Mouse (Mus musculus): Measurements from ENCODE around the gene Jmjd1c. TPM values are rescaled to one million over a fixed set of nuclear protein-coding genes. Genes with fewer than 3 reads are reported as not detected.

The Jmjd1c gene
- polyA plus RNA-seq, 1 experiment from 2014 or later, result 21.9 TPM

GRCm38 (mm10) chr10:67116251-67116650 is 20.3 kb downstream of the Jmjd1c start:
- Histone ChIP-seq H3K27me3 (replicated peaks; ENCODE audit: control insufficient read depth, insufficient read depth, low read length) (no peaks in the 10 kb centered on the region), H3K9me3 (ENCODE audit: control insufficient read depth, low read length) (no peaks in the 10 kb centered on the region), H3K9ac (ENCODE audit: low read depth, low read length) (no peak overlapping the region), H3K4me3 (ENCODE audit: low read length) (no peak overlapping the region), H3K4me1 (ENCODE audit: control insufficient read depth, insufficient read depth, low read length) (peaks cover 34% of the 10 kb centered on the region), H3K36me3 (ENCODE audit: control insufficient read depth, insufficient read depth, low read length) (no peaks in the 10 kb centered on the region), H3K4me2 (ENCODE audit: low read depth, low read length) (no peak overlapping the region), H3K27ac (ENCODE audit: low read length) (no peak overlapping the region)
- 66% methylated on average over 8 of the region's 8 CpGs for WGBS
- no peak for ATAC-seq

- no peak overlapping the region for H3K4me3 ChIP-seq (ENCODE audit: low read length)
- ATAC-seq, result peak; percentile 26; the same call in 1 of the 2 replicates
- H3K27me3 ChIP-seq (replicated peaks; ENCODE audit: control insufficient read depth, insufficient read depth, low read length), result no peaks in the 10 kb centered on the region
- peaks cover 28% of the 10 kb centered on the region for H3K4me1 ChIP-seq (ENCODE audit: control insufficient read depth, insufficient read depth, low read length)
- no peaks in the 10 kb centered on the region for H3K36me3 ChIP-seq (ENCODE audit: control insufficient read depth, insufficient read depth, low read length)
- no peak overlapping the region for H3K9ac ChIP-seq (ENCODE audit: low read depth, low read length)
- 58% methylated on average over 7 of the region's 7 CpGs for WGBS
- H3K27ac ChIP-seq (ENCODE audit: low read length), result no peak overlapping the region
- no peak overlapping the region for H3K4me2 ChIP-seq (ENCODE audit: low read depth, low read length)
- H3K9me3 ChIP-seq (ENCODE audit: control insufficient read depth, low read length), result no peaks in the 10 kb centered on the region
These were observed 23.4 kb downstream of the Jmjd1c start for GRCm38 (mm10) chr10:67119291-67119690.

- H3K27ac ChIP-seq (ENCODE audit: low read length), result no peak overlapping the region
- peaks cover 23% of the 10 kb centered on the region for H3K4me1 ChIP-seq (ENCODE audit: control insufficient read depth, insufficient read depth, low read length)
- 61% methylated on average over 4 of the region's 4 CpGs for WGBS
These were observed 24.3 kb downstream of the Jmjd1c start for GRCm38 (mm10) chr10:67120180-67120579.

GRCm38 (mm10) chr10:67120640-67121039 is 24.7 kb downstream of the Jmjd1c start:
- no peaks in the 10 kb centered on the region for H3K27me3 ChIP-seq (replicated peaks; ENCODE audit: control insufficient read depth, insufficient read depth, low read length)
- WGBS, result 82% methylated on average over 2 of the region's 2 CpGs
- H3K27ac ChIP-seq (ENCODE audit: low read length), result no peak overlapping the region

More at GRCm38 (mm10) chr10:67120180-67120579, 24.3 kb downstream of the Jmjd1c start:
- ATAC-seq, result no peak
- Histone ChIP-seq H3K27me3 (replicated peaks; ENCODE audit: control insufficient read depth, insufficient read depth, low read length) (no peaks in the 10 kb centered on the region), H3K4me3 (ENCODE audit: low read length) (no peak overlapping the region), H3K36me3 (ENCODE audit: control insufficient read depth, insufficient read depth, low read length) (no peaks in the 10 kb centered on the region), H3K9me3 (ENCODE audit: control insufficient read depth, low read length) (no peaks in the 10 kb centered on the region), H3K9ac (ENCODE audit: low read depth, low read length) (no peak overlapping the region), H3K4me2 (ENCODE audit: low read depth, low read length) (no peak overlapping the region)

GRCm38 (mm10) chr10:67123756-67124155 is 27.8 kb downstream of the Jmjd1c start:
- Histone ChIP-seq H3K36me3 (ENCODE audit: control insufficient read depth, insufficient read depth, low read length) (no peaks in the 10 kb centered on the region), H3K27ac (ENCODE audit: low read length) (no peak overlapping the region), H3K4me3 (ENCODE audit: low read length) (no peak overlapping the region), H3K9ac (ENCODE audit: low read depth, low read length) (no peak overlapping the region), H3K27me3 (replicated peaks; ENCODE audit: control insufficient read depth, insufficient read depth, low read length) (no peaks in the 10 kb centered on the region), H3K9me3 (ENCODE audit: control insufficient read depth, low read length) (no peaks in the 10 kb centered on the region), H3K4me2 (ENCODE audit: low read depth, low read length) (no peak overlapping the region), H3K4me1 (ENCODE audit: control insufficient read depth, insufficient read depth, low read length) (peaks cover 16% of the 10 kb centered on the region)
- 62% methylated on average over 2 of the region's 2 CpGs for WGBS
- no peak for ATAC-seq

More at GRCm38 (mm10) chr10:67120640-67121039, 24.7 kb downstream of the Jmjd1c start:
- Histone ChIP-seq H3K4me1 (ENCODE audit: control insufficient read depth, insufficient read depth, low read length) (peaks cover 21% of the 10 kb centered on the region), H3K9ac (ENCODE audit: low read depth, low read length) (no peak overlapping the region), H3K4me2 (ENCODE audit: low read depth, low read length) (no peak overlapping the region), H3K9me3 (ENCODE audit: control insufficient read depth, low read length) (no peaks in the 10 kb centered on the region), H3K4me3 (ENCODE audit: low read length) (no peak overlapping the region), H3K36me3 (ENCODE audit: control insufficient read depth, insufficient read depth, low read length) (no peaks in the 10 kb centered on the region)
- no peak for ATAC-seq

- no peak overlapping the region for H3K27ac ChIP-seq (ENCODE audit: low read length)
- no peak overlapping the region for H3K9ac ChIP-seq (ENCODE audit: low read depth, low read length)
- H3K4me1 ChIP-seq (ENCODE audit: control insufficient read depth, insufficient read depth, low read length), result peaks cover 16% of the 10 kb centered on the region
- no peak overlapping the region for H3K4me3 ChIP-seq (ENCODE audit: low read length)
- ATAC-seq, result no peak
- no peaks in the 10 kb centered on the region for H3K27me3 ChIP-seq (replicated peaks; ENCODE audit: control insufficient read depth, insufficient read depth, low read length)
- no peaks in the 10 kb centered on the region for H3K36me3 ChIP-seq (ENCODE audit: control insufficient read depth, insufficient read depth, low read length)
- WGBS, result 82% methylated on average over 4 of the region's 4 CpGs
- H3K4me2 ChIP-seq (ENCODE audit: low read depth, low read length), result no peak overlapping the region
- no peaks in the 10 kb centered on the region for H3K9me3 ChIP-seq (ENCODE audit: control insufficient read depth, low read length)
These were observed 28.2 kb downstream of the Jmjd1c start for GRCm38 (mm10) chr10:67124156-67124555.

- H3K27ac ChIP-seq (ENCODE audit: low read length), result peak overlapping the region; percentile 83
- H3K9me3 ChIP-seq (ENCODE audit: control insufficient read depth, low read length), result no peaks in the 10 kb centered on the region
- H3K27me3 ChIP-seq (replicated peaks; ENCODE audit: control insufficient read depth, insufficient read depth, low read length), result no peaks in the 10 kb centered on the region
- 1% methylated on average over 47 of the region's 50 CpGs for WGBS
- H3K4me2 ChIP-seq (ENCODE audit: low read depth, low read length), result peak overlapping the region; percentile 97
- peak overlapping the region; percentile 85 for H3K9ac ChIP-seq (ENCODE audit: low read depth, low read length)
- peaks cover 13% of the 10 kb centered on the region; the same call in 1 of the 2 replicates for H3K4me1 ChIP-seq (ENCODE audit: control insufficient read depth, insufficient read depth, low read length)
- H3K36me3 ChIP-seq (ENCODE audit: control insufficient read depth, insufficient read depth, low read length), result no peaks in the 10 kb centered on the region
- H3K4me3 ChIP-seq (ENCODE audit: low read length), result peak overlapping the region; percentile 97
- ATAC-seq, result peak; percentile 73
These were observed 30.3 kb downstream of the Jmjd1c start for GRCm38 (mm10) chr10:67126061-67126858.

- H3K27ac ChIP-seq (ENCODE audit: low read length), result peak overlapping the region; percentile 83
These were observed 31.2 kb downstream of the Jmjd1c start for GRCm38 (mm10) chr10:67126859-67127758.

GRCm38 (mm10) chr10:67129531-67129930 is 33.6 kb downstream of the Jmjd1c start:
- Histone ChIP-seq H3K27me3 (replicated peaks; ENCODE audit: control insufficient read depth, insufficient read depth, low read length) (no peaks in the 10 kb centered on the region), H3K4me3 (ENCODE audit: low read length) (no peak overlapping the region), H3K27ac (ENCODE audit: low read length) (no peak overlapping the region), H3K9ac (ENCODE audit: low read depth, low read length) (no peak overlapping the region), H3K4me2 (ENCODE audit: low read depth, low read length) (no peak overlapping the region), H3K4me1 (ENCODE audit: control insufficient read depth, insufficient read depth, low read length) (peaks cover 14% of the 10 kb centered on the region; the same call in 1 of the 2 replicates), H3K9me3 (ENCODE audit: control insufficient read depth, low read length) (no peaks in the 10 kb centered on the region), H3K36me3 (ENCODE audit: control insufficient read depth, insufficient read depth, low read length) (no peaks in the 10 kb centered on the region)
- WGBS, result 64% methylated on average over 1 of the region's 1 CpGs
- ATAC-seq, result no peak

More at GRCm38 (mm10) chr10:67126859-67127758, 31.2 kb downstream of the Jmjd1c start:
- Histone ChIP-seq H3K36me3 (ENCODE audit: control insufficient read depth, insufficient read depth, low read length) (no peaks in the 10 kb centered on the region), H3K4me3 (ENCODE audit: low read length) (peak overlapping the region; percentile 97), H3K4me1 (ENCODE audit: control insufficient read depth, insufficient read depth, low read length) (peaks cover 14% of the 10 kb centered on the region; the same call in 1 of the 2 replicates), H3K9me3 (ENCODE audit: control insufficient read depth, low read length) (no peaks in the 10 kb centered on the region), H3K9ac (ENCODE audit: low read depth, low read length) (peak overlapping the region; percentile 85), H3K4me2 (ENCODE audit: low read depth, low read length) (peak overlapping the region; percentile 97), H3K27me3 (replicated peaks; ENCODE audit: control insufficient read depth, insufficient read depth, low read length) (no peaks in the 10 kb centered on the region)
- under 1% methylated on average over 100 of the region's 115 CpGs for WGBS
- ATAC-seq, result peak; percentile 82

Data from intestine, embryonic 16.5 days (tissue).